Mouse (Mus musculus) embryonic facial prominence, embryonic 13.5 days (tissue): ENCODE measurements around the gene Mcm8. TPM values are rescaled to one million over a fixed set of nuclear protein-coding genes. Genes with fewer than 3 reads are reported as not detected.

Experiments used
- ATAC-seq: fragments of 200-750 bp; cut with Nextera tagmentation; 2 replicates; pipeline ENCODE4 v1.8.0; 2017; ENCODE audit warnings: low read depth; ENCODE audit not compliant: insufficient number of reproducible peaks, insufficient read depth, low FRiP score, low TSS enrichment
- H3K27ac ChIP-seq: fragments of 300-500 bp; sonication (generic); 2 replicates; pipeline ENCODE4 v1.5.1; 2015; ENCODE audit warnings: moderate library complexity, mild to moderate bottlenecking, inconsistent platforms
- H3K27me3 ChIP-seq: fragments of 300-500 bp; sonication (generic); 2 replicates; pipeline ENCODE4 v1.6.1; 2015; ENCODE audit warnings: mild to moderate bottlenecking, inconsistent platforms
- H3K36me3 ChIP-seq: fragments of 300-500 bp; sonication (generic); 2 replicates; pipeline ENCODE4 v1.6.1; 2015; ENCODE audit warnings: mild to moderate bottlenecking, inconsistent platforms
- H3K4me1 ChIP-seq: fragments of 300-500 bp; sonication (generic); 2 replicates; pipeline ENCODE4 v1.6.1; 2015; ENCODE audit warnings: inconsistent platforms
- H3K4me2 ChIP-seq: fragments of 300-500 bp; sonication (generic); 2 replicates; pipeline ENCODE4 v1.6.1; 2015; ENCODE audit warnings: moderate library complexity, mild to moderate bottlenecking, inconsistent platforms
- H3K4me3 ChIP-seq: fragments of 300-500 bp; sonication (generic); 2 replicates; pipeline ENCODE4 v1.5.1; 2015; ENCODE audit warnings: mild to moderate bottlenecking, inconsistent platforms
- H3K9ac ChIP-seq: fragments of 300-500 bp; sonication (generic); 2 replicates; pipeline ENCODE4 v1.6.1; 2015; ENCODE audit warnings: mild to moderate bottlenecking, inconsistent platforms
- H3K9me3 ChIP-seq: fragments of 300-500 bp; sonication (generic); 2 replicates; pipeline ENCODE4 v1.6.1; 2016; ENCODE audit warnings: inconsistent platforms
- WGBS: fragments of 180-500 bp; shearing (Covaris S2); methylation state at CpG from one replicate; pipeline ENCODE4 v1.1.7; 2015; ENCODE audit warnings: mixed read lengths; 5-methylcytosine and 5-hydroxymethylcytosine counted together
- polyA plus RNA-seq: library from polyadenylated mRNA; unstranded; fragments of >200 nt; fragmentation: Nextera tagmentation; extraction: Ambion mirVana; gene quantifications from 2 replicates; pipeline ENCODE4 v1.2.1, GENCODE M21; 2015

Mcm8 gene
- polyA plus RNA-seq, 1 experiment from 2014 or later = 18.9 TPM

DNA sequence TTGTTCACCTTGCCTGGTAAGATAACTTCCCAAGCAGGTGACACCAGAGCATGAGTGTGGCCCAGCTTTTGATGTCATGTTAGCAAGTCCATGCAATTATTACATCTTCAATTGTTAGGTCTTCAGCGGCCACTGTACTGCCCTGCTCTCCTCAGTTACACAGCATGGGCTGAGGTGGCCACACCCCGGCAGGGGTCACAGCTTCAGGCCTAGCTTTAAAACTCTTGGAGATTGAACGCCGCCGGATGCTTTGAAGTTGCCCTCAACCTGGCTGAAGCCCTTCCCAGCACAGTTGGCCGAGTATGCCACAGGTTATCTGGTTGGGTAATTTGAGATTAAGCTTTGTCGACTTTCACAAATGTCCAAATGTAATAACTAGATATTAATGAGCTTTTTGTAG lies 31.6 kb downstream of the Mcm8 start:
- 25% methylated on average over 7 of the region's 7 CpGs for WGBS
- Histone ChIP-seq H3K4me3 (peak overlapping the region; percentile 94), H3K27ac (no peak overlapping the region), H3K4me2 (peak overlapping the region; percentile 63), H3K27me3 (no peaks in the 10 kb centered on the region), H3K9ac (peak overlapping the region; percentile 86), H3K4me1 (peaks cover 13% of the 10 kb centered on the region), H3K9me3 (no peaks in the 10 kb centered on the region), H3K36me3 (peaks cover 21% of the 10 kb centered on the region)
- no peak for ATAC-seq

DNA sequence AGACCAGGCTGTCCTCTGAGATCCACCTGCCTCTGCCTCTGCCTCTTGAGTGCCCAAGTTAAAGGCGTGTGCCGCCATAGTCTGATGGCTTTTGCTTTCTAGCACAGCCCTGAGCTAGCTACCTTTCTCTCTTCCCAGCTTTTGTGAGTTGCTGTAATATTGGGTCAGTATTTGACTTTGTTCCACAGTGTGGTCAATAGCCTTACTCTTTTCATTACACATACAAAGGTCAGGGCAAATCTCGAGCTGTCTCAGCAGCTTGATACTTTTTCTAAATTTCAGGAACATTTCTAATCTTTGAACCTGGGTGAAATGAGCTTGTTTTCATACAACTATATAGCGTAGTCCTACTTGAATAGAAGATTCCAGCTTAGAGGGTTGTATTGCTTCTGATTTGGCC lies 32.4 kb downstream of the Mcm8 start:
- ATAC-seq = no peak
- H3K4me1 ChIP-seq = peaks cover 13% of the 10 kb centered on the region
- no peaks in the 10 kb centered on the region for H3K27me3 ChIP-seq
- 0 out of 2 replicates have a peak overlapping the region, but pooled peaks have one; percentile 94 for H3K4me3 ChIP-seq
- 90% methylated on average over 4 of the region's 4 CpGs for WGBS
- no peak overlapping the region for H3K27ac ChIP-seq
- no peak overlapping the region for H3K4me2 ChIP-seq
- H3K9ac ChIP-seq = 0 out of 2 replicates have a peak overlapping the region, but pooled peaks have one; percentile 44
- H3K36me3 ChIP-seq = peaks cover 27% of the 10 kb centered on the region
- H3K9me3 ChIP-seq = no peaks in the 10 kb centered on the region

DNA sequence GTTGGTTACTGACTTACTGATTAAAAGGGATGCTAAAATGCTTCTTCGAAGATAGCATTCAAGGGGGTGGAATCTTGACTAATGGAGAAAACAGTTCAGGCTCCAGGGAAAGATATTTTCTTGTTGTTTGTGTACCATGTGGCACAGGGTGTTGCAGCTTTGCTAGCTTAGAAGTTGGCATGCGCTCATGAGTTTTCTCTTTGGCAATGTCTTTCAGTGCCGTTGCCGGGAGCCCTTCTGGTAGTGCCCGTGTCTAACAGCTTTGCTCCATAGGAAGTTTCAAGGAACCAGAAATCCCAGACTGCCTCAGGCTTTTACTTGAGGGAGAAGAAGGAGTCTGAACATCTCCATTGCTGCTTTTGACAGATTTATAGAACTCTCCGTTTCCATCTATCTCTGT lies 33.2 kb downstream of the Mcm8 start:
- no peaks in the 10 kb centered on the region for H3K27me3 ChIP-seq
- no peak overlapping the region for H3K9ac ChIP-seq
- 90% methylated on average over 6 of the region's 6 CpGs for WGBS
- H3K36me3 ChIP-seq = peaks cover 24% of the 10 kb centered on the region
- no peak for ATAC-seq
- peaks cover 13% of the 10 kb centered on the region for H3K4me1 ChIP-seq
- H3K27ac ChIP-seq = no peak overlapping the region
- H3K4me3 ChIP-seq = no peak overlapping the region
- no peak overlapping the region for H3K4me2 ChIP-seq
- H3K9me3 ChIP-seq = no peaks in the 10 kb centered on the region

DNA sequence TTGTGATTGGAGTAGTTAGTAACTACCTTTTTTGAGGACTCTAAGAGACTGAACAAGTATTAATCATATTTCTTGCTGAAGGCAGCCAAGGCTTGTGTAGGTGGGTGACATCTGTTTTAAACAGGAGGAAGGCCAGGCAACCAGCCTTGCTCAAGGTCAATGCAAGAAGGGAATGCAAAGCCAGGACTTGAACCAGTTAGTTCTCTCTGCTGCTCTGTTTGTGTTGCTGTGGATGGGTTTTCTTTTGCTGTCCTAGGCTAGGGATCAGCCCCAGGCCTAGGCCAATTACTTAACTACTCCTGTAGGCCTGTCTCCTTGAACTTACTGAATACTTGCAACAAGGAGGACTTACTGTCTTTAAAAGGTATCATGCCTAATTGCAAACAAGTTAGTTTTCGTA lies 37.1 kb downstream of the Mcm8 start:
- no peak overlapping the region for H3K4me2 ChIP-seq
- 77% methylated on average over 1 of the region's 1 CpGs for WGBS
- no peaks in the 10 kb centered on the region for H3K27me3 ChIP-seq
- no peak overlapping the region for H3K4me3 ChIP-seq
- no peak overlapping the region for H3K27ac ChIP-seq
- no peak for ATAC-seq
- peaks cover 22% of the 10 kb centered on the region for H3K36me3 ChIP-seq
- peaks cover 5% of the 10 kb centered on the region for H3K4me1 ChIP-seq
- no peaks in the 10 kb centered on the region for H3K9me3 ChIP-seq
- no peak overlapping the region for H3K9ac ChIP-seq

DNA sequence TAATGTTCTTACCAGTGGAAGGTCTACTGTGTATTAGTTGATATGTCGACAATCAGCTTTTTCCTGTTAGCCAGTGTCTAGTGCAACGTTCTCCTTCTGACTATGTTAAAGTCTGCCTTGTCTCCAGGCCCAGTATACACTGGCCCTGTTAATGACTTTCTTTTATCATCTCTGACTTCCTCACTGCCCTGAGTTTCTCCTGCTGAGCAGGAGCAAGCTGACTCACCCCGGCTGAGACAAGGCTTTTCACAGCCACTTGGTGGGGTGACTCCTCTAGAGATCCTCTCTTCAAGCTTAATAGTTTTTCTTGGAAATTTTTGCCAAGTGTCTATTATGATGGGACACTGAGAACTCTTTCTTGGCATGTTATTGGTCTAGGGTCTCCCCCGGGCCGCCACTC lies 40.4 kb downstream of the Mcm8 start:
- no peak overlapping the region for H3K4me2 ChIP-seq
- H3K27ac ChIP-seq = no peak overlapping the region
- no peaks in the 10 kb centered on the region for H3K9me3 ChIP-seq
- peaks cover 9% of the 10 kb centered on the region for H3K36me3 ChIP-seq
- WGBS = 87% methylated on average over 5 of the region's 5 CpGs
- no peaks in the 10 kb centered on the region for H3K27me3 ChIP-seq
- no peaks in the 10 kb centered on the region for H3K4me1 ChIP-seq
- no peak for ATAC-seq
- H3K4me3 ChIP-seq = no peak overlapping the region
- H3K9ac ChIP-seq = no peak overlapping the region

DNA sequence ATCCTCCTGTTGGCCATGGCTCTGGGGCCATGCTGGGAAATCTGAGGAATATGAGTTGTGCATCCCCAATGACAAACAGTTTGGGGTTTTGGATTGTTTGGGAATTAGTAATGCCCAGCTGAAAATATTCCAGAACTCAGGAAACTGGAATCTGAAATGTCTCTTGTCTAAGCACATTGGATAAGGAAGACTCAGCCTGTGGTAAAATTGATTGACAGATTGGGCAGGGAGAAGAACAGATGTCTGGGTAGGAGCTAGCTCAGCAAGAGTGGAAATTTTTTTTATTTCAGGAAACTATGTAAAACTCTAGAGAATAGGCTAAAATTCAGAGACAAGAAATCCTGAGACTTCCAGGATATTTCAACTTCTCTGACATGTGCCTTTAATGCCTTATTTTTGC lies 44.5 kb downstream of the Mcm8 start:
- no peak overlapping the region for H3K4me2 ChIP-seq
- H3K4me1 ChIP-seq = no peaks in the 10 kb centered on the region
- no peak overlapping the region for H3K27ac ChIP-seq
- H3K4me3 ChIP-seq = no peak overlapping the region
- H3K9me3 ChIP-seq = no peaks in the 10 kb centered on the region
- no peak for ATAC-seq
- no peaks in the 10 kb centered on the region for H3K27me3 ChIP-seq
- H3K9ac ChIP-seq = no peak overlapping the region
- peaks cover 21% of the 10 kb centered on the region for H3K36me3 ChIP-seq

DNA sequence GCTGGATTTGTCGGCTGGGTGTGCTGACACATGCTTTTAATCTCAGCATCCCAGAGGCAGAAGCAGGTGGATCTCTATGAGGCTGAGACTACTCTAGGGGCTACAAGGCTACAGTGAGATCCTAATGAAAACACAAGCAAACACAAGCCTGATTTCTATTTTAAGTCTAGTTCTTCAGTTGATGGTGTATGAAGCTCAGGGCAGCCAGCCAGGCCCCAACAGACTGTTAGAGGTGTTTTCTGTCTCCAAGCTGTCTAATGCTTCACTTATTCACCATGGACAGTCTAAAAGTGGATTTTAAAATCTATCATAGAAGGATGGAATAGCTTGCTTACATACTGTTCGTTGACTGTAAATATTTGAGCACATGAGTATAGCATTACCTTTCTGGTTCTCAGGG lies 45.5 kb downstream of the Mcm8 start:
- H3K4me3 ChIP-seq = no peak overlapping the region
- H3K4me2 ChIP-seq = no peak overlapping the region
- 84% methylated on average over 2 of the region's 2 CpGs for WGBS
- no peak overlapping the region for H3K27ac ChIP-seq
- no peak overlapping the region for H3K9ac ChIP-seq
- no peak for ATAC-seq
- H3K27me3 ChIP-seq = no peaks in the 10 kb centered on the region
- no peaks in the 10 kb centered on the region for H3K9me3 ChIP-seq
- no peaks in the 10 kb centered on the region for H3K4me1 ChIP-seq
- peaks cover 25% of the 10 kb centered on the region for H3K36me3 ChIP-seq

DNA sequence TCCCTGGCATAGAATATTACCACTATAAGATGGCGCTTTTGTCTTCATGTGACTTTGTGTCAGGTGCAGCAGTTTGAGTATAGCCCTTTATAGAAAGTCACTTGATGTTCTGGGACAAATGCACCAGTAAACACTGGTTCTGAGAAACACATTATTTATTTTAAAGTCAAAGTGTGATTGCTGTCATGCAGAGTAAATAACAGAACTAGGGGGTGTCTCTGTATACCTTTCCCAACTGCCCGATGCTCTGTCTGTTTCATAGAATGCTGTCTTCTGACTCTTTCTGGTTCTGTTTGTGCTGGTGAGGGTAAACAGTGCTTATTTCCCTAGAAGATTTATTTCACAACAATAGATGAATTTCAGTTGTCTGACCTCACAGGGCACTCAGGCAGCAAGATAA lies 47.4 kb downstream of the Mcm8 start:
- no peaks in the 10 kb centered on the region for H3K4me1 ChIP-seq
- no peak overlapping the region for H3K9ac ChIP-seq
- no peak overlapping the region for H3K4me3 ChIP-seq
- 93% methylated on average over 2 of the region's 2 CpGs for WGBS
- H3K4me2 ChIP-seq = no peak overlapping the region
- H3K27ac ChIP-seq = no peak overlapping the region
- peaks cover 31% of the 10 kb centered on the region for H3K36me3 ChIP-seq
- no peak for ATAC-seq
- no peaks in the 10 kb centered on the region for H3K9me3 ChIP-seq
- no peaks in the 10 kb centered on the region for H3K27me3 ChIP-seq

DNA sequence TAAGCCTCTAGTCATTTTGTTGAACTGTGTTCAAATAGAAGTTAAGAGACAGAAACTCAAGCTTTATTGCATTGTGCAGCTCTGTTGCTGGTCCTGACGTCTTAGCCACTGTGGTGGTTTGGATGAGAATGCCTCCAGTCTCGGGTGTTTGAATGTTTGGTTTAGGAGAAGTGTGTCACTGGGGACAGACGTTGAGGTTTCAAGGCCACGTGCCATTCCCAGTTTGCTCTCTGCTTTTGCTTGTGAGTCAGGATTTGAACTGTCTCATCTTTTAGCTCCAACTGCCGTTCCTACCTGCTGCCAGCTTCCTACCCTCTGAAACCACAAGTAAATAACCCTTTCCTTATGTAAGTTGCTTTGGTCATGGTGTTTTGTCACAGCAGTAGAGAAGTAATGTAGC lies 51.6 kb downstream of the Mcm8 start:
- no peak for ATAC-seq
- no peak overlapping the region for H3K9ac ChIP-seq
- no peaks in the 10 kb centered on the region for H3K4me1 ChIP-seq
- H3K9me3 ChIP-seq = no peaks in the 10 kb centered on the region
- H3K4me3 ChIP-seq = no peak overlapping the region
- H3K27me3 ChIP-seq = no peaks in the 10 kb centered on the region
- H3K27ac ChIP-seq = no peak overlapping the region
- peaks cover 28% of the 10 kb centered on the region for H3K36me3 ChIP-seq
- 84% methylated on average over 5 of the region's 5 CpGs for WGBS
- no peak overlapping the region for H3K4me2 ChIP-seq

DNA sequence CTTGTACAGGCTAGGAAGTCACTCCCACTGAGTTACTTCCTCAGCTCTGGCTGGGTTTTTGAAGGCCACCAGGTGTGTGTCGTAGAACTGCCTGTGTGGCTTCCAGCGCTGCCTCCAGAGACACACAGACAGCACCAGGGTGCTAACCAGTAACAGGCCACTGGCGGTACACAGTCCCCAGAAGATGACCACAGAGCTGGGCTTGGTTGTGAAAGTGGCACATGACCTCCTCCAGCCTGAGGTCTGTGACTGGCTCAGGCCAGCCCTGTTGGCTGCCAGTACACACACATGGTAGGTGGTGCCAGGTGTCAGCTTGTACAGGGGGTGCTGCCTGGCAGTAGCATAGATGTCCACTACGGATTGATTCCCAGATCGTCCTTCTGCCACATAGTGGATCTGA lies 53.7 kb downstream of the Mcm8 start:
- Histone ChIP-seq H3K4me1 (no peaks in the 10 kb centered on the region), H3K27me3 (no peaks in the 10 kb centered on the region), H3K4me3 (no peak overlapping the region), H3K36me3 (peaks cover 15% of the 10 kb centered on the region), H3K27ac (no peak overlapping the region), H3K9ac (no peak overlapping the region), H3K9me3 (no peaks in the 10 kb centered on the region), H3K4me2 (no peak overlapping the region)
- WGBS = 83% methylated on average over 5 of the region's 5 CpGs
- ATAC-seq = no peak

DNA sequence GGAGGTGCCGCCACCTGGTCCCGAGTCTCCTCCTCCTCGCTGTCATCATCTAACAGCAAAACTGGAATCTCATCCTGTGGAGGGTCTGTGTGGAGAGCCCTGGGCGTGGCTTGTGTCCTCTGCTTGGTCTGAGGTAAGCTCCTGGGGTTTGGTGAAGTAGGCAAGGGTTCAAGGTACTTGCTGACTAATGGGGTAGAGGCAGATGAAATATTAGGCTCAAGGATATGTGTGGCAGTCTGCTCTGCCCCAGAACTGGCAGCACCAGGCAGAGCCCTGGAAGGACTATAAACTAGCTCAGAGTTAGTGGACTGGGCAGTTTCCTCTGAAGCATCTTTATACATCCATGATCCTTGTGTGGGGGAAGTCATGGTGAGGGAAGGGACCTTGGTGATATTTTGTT lies 54.3 kb downstream of the Mcm8 start:
- Histone ChIP-seq H3K36me3 (peaks cover 11% of the 10 kb centered on the region), H3K9ac (no peak overlapping the region), H3K9me3 (no peaks in the 10 kb centered on the region), H3K27me3 (peaks cover 1% of the 10 kb centered on the region; the same call in 1 of the 2 replicates), H3K4me3 (no peak overlapping the region), H3K4me1 (no peaks in the 10 kb centered on the region), H3K27ac (no peak overlapping the region), H3K4me2 (no peak overlapping the region)
- WGBS = 78% methylated on average over 4 of the region's 4 CpGs
- no peak for ATAC-seq

DNA sequence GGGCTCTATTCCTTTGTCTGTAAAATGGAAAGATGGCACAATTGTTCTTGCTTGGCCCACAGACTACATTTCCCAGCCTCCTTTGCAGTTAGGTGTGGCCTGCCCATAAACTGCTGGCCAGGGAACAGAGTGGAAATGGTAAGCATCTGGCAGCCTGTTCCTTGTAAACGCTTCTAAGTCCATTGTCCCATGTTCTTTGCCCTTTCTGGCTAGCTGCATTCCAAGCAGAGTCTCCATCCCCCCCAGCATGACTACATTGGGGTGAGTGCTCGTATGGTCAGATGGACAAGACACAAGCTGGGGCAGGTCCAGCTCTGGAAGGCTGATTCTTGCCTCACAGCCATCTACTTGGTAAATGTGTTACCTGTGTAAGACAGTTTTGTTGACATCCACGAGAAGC lies 55.7 kb downstream of the Mcm8 start:
- ATAC-seq = no peak
- WGBS = 54% methylated on average over 3 of the region's 3 CpGs
- H3K36me3 ChIP-seq = peaks cover 4% of the 10 kb centered on the region

More for the DNA sequence above, 55.7 kb downstream of the Mcm8 start:
- H3K9me3 ChIP-seq = no peaks in the 10 kb centered on the region
- no peak overlapping the region for H3K27ac ChIP-seq
- no peak overlapping the region for H3K9ac ChIP-seq
- no peak overlapping the region for H3K4me3 ChIP-seq
- H3K27me3 ChIP-seq = peaks cover 7% of the 10 kb centered on the region; the same call in 1 of the 2 replicates
- no peak overlapping the region for H3K4me2 ChIP-seq
- H3K4me1 ChIP-seq = no peaks in the 10 kb centered on the region
